Mouse (Mus musculus) G1E-ER4 (cell line): ENCODE data around the gene Znfx1. TPM values are rescaled to one million over a fixed set of nuclear protein-coding genes. Genes with fewer than 3 reads are reported as not detected.

ENCODE experiments used
- GATA1 ChIP-seq: IDR thresholded peaks from one replicate; pipeline ENCODE4 v1.8.0; 2012; ENCODE audit warnings: low read length, inconsistent platforms
- polyA plus RNA-seq: library from polyadenylated mRNA; stranded (reverse); fragments of >175 nt; gene quantifications from 2 replicates; pipeline ENCODE4 v1.2.3, GENCODE M21; 2012

Znfx1 gene
- polyA plus RNA-seq, 1 experiment: 2.8 TPM

DNA sequence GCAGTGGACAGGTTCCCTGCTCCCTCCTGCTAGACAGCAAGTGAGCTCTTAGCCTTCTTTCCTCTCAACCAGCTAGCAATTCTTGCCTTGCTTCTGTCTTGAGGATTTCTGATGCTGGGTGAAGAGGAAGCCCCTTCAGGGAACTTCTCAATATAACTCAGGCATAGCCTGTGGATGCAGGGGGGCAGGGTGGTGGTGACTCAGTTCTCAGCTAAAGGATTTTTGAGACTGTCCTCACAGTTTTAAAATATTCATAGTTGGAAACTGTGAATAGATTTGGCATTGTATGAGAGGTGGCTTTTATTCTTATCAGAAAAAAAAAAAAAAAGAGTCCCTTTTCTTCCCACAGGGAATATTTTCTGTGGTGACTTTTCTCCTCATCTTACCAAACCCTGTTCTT is 2.1 kb downstream of the Znfx1 start:
- TF ChIP-seq GATA1: no peak

DNA sequence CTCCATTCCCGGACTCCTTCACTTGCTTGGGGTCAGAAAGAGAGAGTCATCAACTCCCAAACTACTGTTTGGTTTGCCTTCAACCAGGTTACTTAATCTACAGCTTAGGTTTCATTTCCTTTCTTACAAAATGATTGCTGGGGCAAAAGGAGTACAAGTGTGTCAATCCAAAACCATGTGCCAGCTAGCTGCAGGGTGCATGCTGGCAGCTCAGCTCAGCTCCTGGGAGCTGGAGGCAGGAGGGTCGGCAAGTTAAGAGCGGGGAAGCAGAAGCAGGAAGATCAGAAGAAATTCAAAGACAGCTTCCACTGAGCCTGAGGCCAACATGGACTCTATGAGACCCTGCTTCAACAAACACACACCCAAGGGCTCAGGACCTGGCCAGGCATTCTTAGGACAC is 2.5 kb downstream of the Znfx1 start:
- TF ChIP-seq GATA1: no peak

- TF ChIP-seq GATA1: no peak
These were observed 2.9 kb downstream of the Znfx1 start for GRCm38 (mm10) chr2:167059960-167060359.

GRCm38 (mm10) chr2:167059536-167059935 is 3.3 kb downstream of the Znfx1 start:
- TF ChIP-seq GATA1: no peak

DNA sequence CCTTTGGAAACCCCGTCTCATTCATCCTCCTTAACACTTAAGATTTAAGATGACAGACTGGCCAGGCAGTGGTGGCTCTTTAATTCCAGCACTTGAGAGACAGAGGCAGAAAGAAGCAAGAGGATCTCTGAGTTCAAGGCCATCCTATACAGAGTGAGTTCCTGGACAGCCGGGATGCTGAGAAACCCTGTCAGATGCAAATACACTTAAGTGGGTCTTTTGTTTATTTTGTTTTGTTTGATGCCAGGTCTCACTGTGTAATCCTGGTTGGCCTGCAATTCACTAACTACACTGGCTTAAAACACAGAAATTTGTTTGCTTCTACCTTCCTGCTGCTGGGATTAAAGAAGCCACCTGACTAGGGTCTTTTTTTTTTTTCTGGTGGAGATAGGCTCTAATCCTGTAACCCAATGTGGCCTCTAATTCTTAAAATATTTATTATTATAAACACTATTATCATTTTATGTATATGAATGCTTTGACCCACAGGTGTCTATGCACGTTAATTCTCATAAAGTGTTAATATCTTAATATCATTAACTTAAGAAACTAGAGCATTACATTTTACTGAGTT is 3.9 kb downstream of the Znfx1 start:
- TF ChIP-seq GATA1: no peak

DNA sequence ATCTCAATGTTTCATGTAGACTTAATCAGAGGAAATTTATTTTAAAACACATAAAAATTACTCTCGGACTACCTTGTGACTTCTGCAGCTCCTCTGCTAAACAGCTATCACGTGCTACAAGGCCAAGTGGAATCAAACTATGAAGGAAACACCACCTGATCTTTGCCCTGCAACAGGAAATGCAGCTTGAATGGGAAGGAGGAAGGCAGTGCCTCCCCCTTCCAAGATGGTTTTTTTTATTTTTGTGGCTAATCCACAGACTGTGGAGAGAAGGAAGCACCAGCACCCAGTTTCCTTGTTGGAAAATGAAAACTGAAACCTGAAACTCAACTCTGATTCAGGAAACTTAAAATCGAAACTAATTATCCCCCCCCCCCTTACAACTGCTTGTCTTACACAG is 4.6 kb downstream of the Znfx1 start:
- TF ChIP-seq GATA1: no peak

GRCm38 (mm10) chr2:167056942-167057323 is 5.9 kb downstream of the Znfx1 start:
- TF ChIP-seq GATA1: no peak

DNA sequence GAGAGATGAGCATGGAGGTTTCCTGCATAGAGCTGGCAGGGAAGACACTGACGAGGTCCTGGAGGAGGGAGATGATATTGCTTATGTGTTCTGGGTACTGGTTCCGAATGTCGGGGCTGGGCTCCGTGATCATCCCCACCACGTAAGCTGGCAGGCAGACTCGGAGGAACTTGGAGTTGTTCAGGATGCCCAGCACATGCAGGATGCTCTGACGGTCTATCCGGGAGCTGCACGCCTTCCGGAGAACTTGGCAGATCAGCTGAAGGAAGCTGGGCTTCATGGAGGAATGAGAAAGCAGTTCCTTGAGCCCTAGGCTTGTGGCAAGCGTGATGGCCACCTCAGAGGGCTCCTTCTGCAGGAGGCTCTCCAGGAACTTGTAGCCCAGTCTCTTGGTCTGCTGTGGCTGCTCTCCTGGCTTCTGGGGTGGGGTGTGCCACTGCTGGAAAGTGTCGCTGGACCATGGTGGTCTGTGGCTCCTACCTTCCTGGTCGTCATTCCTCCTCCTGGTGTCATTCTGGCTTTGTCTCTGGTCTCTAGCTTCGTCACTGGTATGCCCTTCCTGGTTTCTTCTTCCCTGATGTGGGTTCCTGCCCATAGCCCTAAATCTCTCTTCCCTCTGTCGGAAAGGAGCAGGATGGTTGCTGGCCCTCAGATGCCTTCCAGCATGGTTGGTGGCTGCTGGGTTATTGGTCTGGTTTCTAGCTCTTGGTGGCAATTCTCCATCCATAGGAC is 6.4 kb downstream of the Znfx1 start:
- no peak for TF ChIP-seq GATA1

DNA sequence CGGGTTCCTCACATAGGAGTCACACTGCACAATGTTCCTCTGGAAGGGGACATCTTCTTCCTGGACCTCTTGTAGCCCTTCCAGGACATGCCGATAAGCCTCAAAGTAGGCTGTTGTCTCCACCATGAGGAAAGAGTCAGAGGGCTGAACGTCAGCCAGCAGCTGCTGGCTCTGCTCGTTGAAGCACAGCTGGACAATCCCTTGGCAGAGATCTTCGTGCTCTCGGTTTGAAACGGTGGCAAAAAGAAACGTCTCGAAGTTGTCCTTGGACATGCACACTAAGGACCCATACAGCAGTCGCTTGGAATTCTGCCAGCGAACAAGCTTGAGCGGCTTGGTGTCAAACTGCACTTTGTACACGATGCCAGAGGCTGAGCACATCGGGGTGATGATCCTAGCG is 7.4 kb downstream of the Znfx1 start:
- TF ChIP-seq GATA1: no peak

GRCm38 (mm10) chr2:167053127-167053844 is 9.5 kb downstream of the Znfx1 start:
- no peak for TF ChIP-seq GATA1

DNA sequence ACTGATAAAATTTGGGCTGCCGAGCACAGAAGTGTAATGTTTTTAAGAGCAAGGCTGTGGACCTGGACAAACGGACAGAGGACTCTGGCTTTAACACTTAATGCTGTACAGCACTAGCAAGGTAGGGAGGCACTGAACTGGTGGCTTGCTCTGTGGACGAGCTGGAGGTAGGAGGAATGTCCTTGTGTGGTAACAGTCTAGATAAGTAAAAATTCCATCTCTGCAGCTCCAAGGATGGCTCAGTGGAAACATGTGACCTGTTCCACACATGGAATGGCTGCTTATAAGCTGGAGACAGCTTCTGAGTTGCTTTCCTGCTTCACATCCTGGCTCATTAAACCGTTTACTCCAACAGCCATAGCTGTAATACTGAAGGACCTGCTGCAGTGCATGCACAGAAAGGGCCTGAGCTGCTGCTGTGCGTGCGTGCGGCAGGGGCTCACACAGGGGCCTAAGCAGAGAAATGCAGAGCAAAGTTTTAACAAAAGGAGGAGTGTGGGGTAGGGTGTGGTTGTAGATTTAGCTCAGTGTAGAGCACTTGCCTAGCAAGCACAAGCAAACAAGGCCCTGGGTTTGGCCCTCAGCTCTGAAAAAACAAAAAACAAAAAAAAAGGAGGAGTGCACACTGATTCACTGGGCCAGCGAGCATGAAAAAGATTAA is 14.0 kb downstream of the Znfx1 start:
- no peak for TF ChIP-seq GATA1

DNA sequence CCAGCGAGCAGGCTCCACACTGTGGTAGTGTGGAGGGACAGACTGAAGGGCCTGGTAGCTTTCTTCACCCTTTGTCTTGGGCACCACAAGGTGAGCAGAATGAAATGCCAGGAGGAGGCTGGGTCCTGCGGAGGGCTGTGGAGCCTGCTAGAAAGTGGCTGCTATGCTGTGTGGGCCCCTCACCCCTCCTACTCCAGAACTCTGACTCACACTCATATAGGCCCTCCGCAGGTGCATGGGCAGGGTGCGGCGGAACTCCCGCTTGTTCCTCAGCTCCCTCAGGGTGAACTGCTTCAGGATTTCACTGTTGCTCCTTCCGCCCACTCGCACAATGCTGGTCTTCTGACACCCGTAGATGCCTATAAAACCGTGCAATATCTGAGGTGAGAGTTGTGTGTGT is 14.6 kb downstream of the Znfx1 start:
- TF ChIP-seq GATA1: no peak

- TF ChIP-seq GATA1: peak; percentile 100
These were observed 19.3 kb downstream of the Znfx1 start for GRCm38 (mm10) chr2:167043400-167044121.

- TF ChIP-seq GATA1: no peak
These were observed 23.4 kb downstream of the Znfx1 start for GRCm38 (mm10) chr2:167039386-167039785.

DNA sequence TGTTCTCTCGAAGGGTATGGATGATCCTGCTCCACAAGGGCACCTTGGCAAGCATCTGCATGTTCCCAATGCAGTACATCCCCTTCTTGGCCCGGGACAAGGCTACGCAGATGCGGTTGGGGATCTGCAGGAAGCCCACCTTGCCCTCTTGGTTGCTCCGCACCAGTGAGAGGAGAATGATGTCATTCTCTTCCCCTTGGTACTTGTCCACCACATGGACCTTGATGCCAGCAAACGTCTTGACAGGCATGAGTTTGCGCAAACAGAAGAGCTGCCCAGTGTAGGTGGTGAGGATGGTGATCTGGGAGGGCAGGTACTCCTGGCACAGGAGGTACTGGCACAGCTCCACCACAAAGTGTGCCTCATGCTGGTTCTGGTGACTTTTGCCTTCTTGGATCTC is 24.1 kb downstream of the Znfx1 start:
- TF ChIP-seq GATA1: no peak

DNA sequence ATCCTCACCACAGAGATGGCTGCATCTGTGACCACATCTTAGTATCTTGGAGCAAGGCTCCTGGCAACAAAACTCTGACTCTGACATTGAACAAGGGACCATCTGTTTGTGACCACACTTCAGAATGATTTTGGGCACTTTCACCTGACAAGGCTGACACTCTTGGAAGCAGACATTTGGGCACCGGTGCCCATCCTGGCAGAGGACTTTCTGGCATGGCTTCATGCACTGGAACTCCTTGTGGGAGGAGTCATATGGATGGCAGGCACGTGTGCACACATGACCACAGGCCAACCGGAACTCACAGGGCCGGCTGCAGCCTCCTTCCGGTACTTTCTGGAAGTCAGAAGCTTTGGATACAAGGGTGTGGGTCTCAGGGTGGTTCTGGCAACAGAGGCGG is 24.5 kb downstream of the Znfx1 start:
- no peak for TF ChIP-seq GATA1
